20 mouse cellular contexts compared by ENCODE assay signal in the genomic region with DNA sequence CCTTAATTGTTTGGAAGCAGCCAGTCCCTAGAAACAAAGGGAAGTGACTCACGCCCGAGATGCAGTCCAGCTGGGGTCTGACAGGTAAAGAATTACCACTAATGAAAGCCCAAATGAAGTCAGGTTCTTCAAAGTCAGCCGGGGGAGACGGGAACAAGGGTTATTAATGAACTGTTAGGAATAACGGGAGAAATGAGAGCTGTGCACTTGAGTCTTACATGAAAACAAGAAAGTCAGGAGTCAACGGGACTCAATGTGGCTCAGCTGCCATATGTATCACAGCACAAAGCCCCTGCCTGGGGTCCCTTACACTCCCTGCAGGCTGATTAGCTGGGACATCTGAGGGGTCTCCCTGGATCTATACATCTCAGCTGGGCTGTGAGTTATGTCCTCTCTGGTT.
A peak's percentile ranks its signal among the peaks of the same experiment; 100 is the strongest.
DNase-seq lines count a peak whose midpoint lies in the region; ATAC-seq and TF ChIP-seq lines count a peak whose summit lies in the region.
"Had no signal": no experiment of that assay in that cellular context is flagged by ENCODE, and none has a peak within 500 bp of the region (broad histone marks: within the 10 kb centered on the region; RNA-seq: fewer than 3 reads in every experiment).

No protein-coding gene starts in this region.

- H3K9ac ChIP-seq in hindbrain, embryonic 11.5 days (ENCODE audit: low read depth, low read length) = no peak overlapping the region
- H3K9ac ChIP-seq in hindbrain, embryonic 16.5 days (ENCODE audit: low read depth, low read length) = no peak overlapping the region
- H3K9ac ChIP-seq in lung, embryonic 14.5 days = no peak overlapping the region
- H3K9ac ChIP-seq in lung, postnatal 0 days (replicated peaks; ENCODE audit: low read depth) = no peak overlapping the region
- H3K9ac ChIP-seq in limb, embryonic 11.5 days (ENCODE audit: low read length) = no peak overlapping the region
- H3K9ac ChIP-seq in forebrain, embryonic 15.5 days (replicated peaks) = no peak overlapping the region
- H3K9ac ChIP-seq in midbrain, embryonic 13.5 days (replicated peaks) = no peak overlapping the region
- H3K9ac ChIP-seq: embryonic facial prominence, embryonic 15.5 days; heart, embryonic 12.5 days; limb, embryonic 12.5 days; liver, embryonic 14.5 days had no signal

- H3K27ac ChIP-seq in hindbrain, embryonic 11.5 days (ENCODE audit: low read depth, low read length) = peak overlapping the region; percentile 33; the same call in 1 of the 2 replicates
- no peak overlapping the region for H3K27ac ChIP-seq in hindbrain, embryonic 16.5 days (ENCODE audit: low read depth, low read length)
- H3K27ac ChIP-seq in lung, embryonic 14.5 days (ENCODE audit: low read depth) = no peak overlapping the region
- no peak overlapping the region for H3K27ac ChIP-seq in lung, postnatal 0 days (ENCODE audit: low read length)
- H3K27ac ChIP-seq in limb, embryonic 11.5 days (replicated peaks; ENCODE audit: low read depth, low read length) = no peak overlapping the region
- H3K27ac ChIP-seq in forebrain, embryonic 15.5 days (replicated peaks) = no peak overlapping the region
- no peak overlapping the region for H3K27ac ChIP-seq in midbrain, embryonic 13.5 days
- H3K27ac ChIP-seq: embryonic facial prominence, embryonic 15.5 days; forebrain, embryonic 10.5 days; limb, embryonic 12.5 days; liver, embryonic 14.5 days had no signal

- no peaks in the 10 kb centered on the region for H3K4me1 ChIP-seq in hindbrain, embryonic 11.5 days (replicated peaks; ENCODE audit: control insufficient read depth, insufficient read depth, low read length)
- peaks cover 3% of the 10 kb centered on the region for H3K4me1 ChIP-seq in hindbrain, embryonic 16.5 days (ENCODE audit: control insufficient read depth, insufficient read depth, low read depth, low read length)
- H3K4me1 ChIP-seq in lung, embryonic 14.5 days (ENCODE audit: insufficient read depth) = peaks cover 7% of the 10 kb centered on the region
- H3K4me1 ChIP-seq in lung, postnatal 0 days (ENCODE audit: insufficient read depth, low read depth, low read length) = no peaks in the 10 kb centered on the region; the same call in 1 of the 2 replicates
- no peaks in the 10 kb centered on the region for H3K4me1 ChIP-seq in limb, embryonic 11.5 days (ENCODE audit: control insufficient read depth, insufficient read depth, low read length)
- no peaks in the 10 kb centered on the region for H3K4me1 ChIP-seq in forebrain, embryonic 15.5 days
- 0 out of 2 replicates have a peak, but pooled peaks cover 10% of the 10 kb centered on the region for H3K4me1 ChIP-seq in midbrain, embryonic 13.5 days (replicated peaks)
- H3K4me1 ChIP-seq: embryonic facial prominence, embryonic 15.5 days; heart, embryonic 12.5 days had no signal

- WGBS in hindbrain, embryonic 11.5 days = 22% methylated on average over 6 of the region's 6 CpGs
- WGBS in hindbrain, embryonic 16.5 days = 21% methylated on average over 6 of the region's 6 CpGs
- 8% methylated on average over 6 of the region's 6 CpGs for WGBS in lung, embryonic 14.5 days
- WGBS in lung, postnatal 0 days = 21% methylated on average over 6 of the region's 6 CpGs
- 13% methylated on average over 6 of the region's 6 CpGs for WGBS in limb, embryonic 11.5 days
- 27% methylated on average over 6 of the region's 6 CpGs for WGBS in forebrain, embryonic 15.5 days
- 51% methylated on average over 6 of the region's 6 CpGs for WGBS in midbrain, embryonic 13.5 days

- ATAC-seq in hindbrain, embryonic 11.5 days (ENCODE audit: low FRiP score) = peak; percentile 25; the same call in 1 of the 2 replicates
- no peak for ATAC-seq in hindbrain, embryonic 16.5 days
- peak; percentile 49; the same call in 1 of the 2 replicates for ATAC-seq in lung, embryonic 14.5 days (ENCODE audit: insufficient read depth)
- ATAC-seq in lung, postnatal 0 days = no peak
- no peak for ATAC-seq in limb, embryonic 11.5 days (ENCODE audit: insufficient number of reproducible peaks, low FRiP score, low TSS enrichment, low read depth)
- no peak for ATAC-seq in forebrain, embryonic 15.5 days (replicated peaks)
- ATAC-seq in midbrain, embryonic 13.5 days = no peak
- ATAC-seq: intestine, embryonic 16.5 days had no signal

- no peaks in the 10 kb centered on the region for H3K27me3 ChIP-seq in hindbrain, embryonic 11.5 days (ENCODE audit: control insufficient read depth, insufficient read depth, low read length)
- no peaks in the 10 kb centered on the region for H3K27me3 ChIP-seq in hindbrain, embryonic 16.5 days (replicated peaks; ENCODE audit: control insufficient read depth, insufficient read depth, low read length)
- no peaks in the 10 kb centered on the region for H3K27me3 ChIP-seq in lung, embryonic 14.5 days (ENCODE audit: insufficient read depth, low read length)
- H3K27me3 ChIP-seq in lung, postnatal 0 days (replicated peaks; ENCODE audit: insufficient read depth, low read length) = no peaks in the 10 kb centered on the region
- H3K27me3 ChIP-seq in limb, embryonic 11.5 days (ENCODE audit: control insufficient read depth, insufficient read depth, low read length) = no peaks in the 10 kb centered on the region
- no peaks in the 10 kb centered on the region for H3K27me3 ChIP-seq in forebrain, embryonic 15.5 days
- H3K27me3 ChIP-seq in midbrain, embryonic 13.5 days = no peaks in the 10 kb centered on the region
- H3K27me3 ChIP-seq: CH12.LX; embryonic facial prominence, embryonic 15.5 days; heart, embryonic 12.5 days; limb, embryonic 12.5 days had no signal

- no peak overlapping the region for H3K4me3 ChIP-seq in hindbrain, embryonic 11.5 days (ENCODE audit: low read depth, low read length)
- H3K4me3 ChIP-seq in hindbrain, embryonic 16.5 days (ENCODE audit: low read length) = no peak overlapping the region
- no peak overlapping the region for H3K4me3 ChIP-seq in lung, embryonic 14.5 days (ENCODE audit: low read depth, low read length)
- H3K4me3 ChIP-seq in lung, postnatal 0 days (ENCODE audit: low read depth, low read length) = no peak overlapping the region
- no peak overlapping the region for H3K4me3 ChIP-seq in limb, embryonic 11.5 days (ENCODE audit: low read depth, low read length)
- no peak overlapping the region for H3K4me3 ChIP-seq in forebrain, embryonic 15.5 days
- no peak overlapping the region for H3K4me3 ChIP-seq in midbrain, embryonic 13.5 days (replicated peaks)
- H3K4me3 ChIP-seq: embryonic facial prominence, embryonic 15.5 days; forebrain, embryonic 10.5 days; heart, embryonic 12.5 days; limb, embryonic 12.5 days had no signal

- no peak overlapping the region for H3K4me2 ChIP-seq in hindbrain, embryonic 11.5 days (replicated peaks; ENCODE audit: low read depth, low read length)
- H3K4me2 ChIP-seq in hindbrain, embryonic 16.5 days (ENCODE audit: low read length) = no peak overlapping the region
- H3K4me2 ChIP-seq in lung, embryonic 14.5 days = no peak overlapping the region
- no peak overlapping the region for H3K4me2 ChIP-seq in lung, postnatal 0 days (replicated peaks; ENCODE audit: low read depth, low read length)
- no peak overlapping the region for H3K4me2 ChIP-seq in limb, embryonic 11.5 days (ENCODE audit: low read depth, severe bottlenecking)
- H3K4me2 ChIP-seq in forebrain, embryonic 15.5 days (replicated peaks) = no peak overlapping the region
- H3K4me2 ChIP-seq in midbrain, embryonic 13.5 days (replicated peaks) = no peak overlapping the region
- H3K4me2 ChIP-seq: embryonic facial prominence, embryonic 15.5 days; heart, embryonic 12.5 days; limb, embryonic 12.5 days; midbrain, embryonic 11.5 days had no signal

- TF ChIP-seq CTCF in lung, embryonic 14.5 days (IDR thresholded peaks at IDR 0.05; ENCODE audit: low read depth) = no peak
- TF ChIP-seq CTCF in lung, postnatal 0 days (IDR thresholded peaks at IDR 0.05) = no peak

- no peak for TF ChIP-seq EP300 in lung, postnatal 0 days (IDR thresholded peaks at IDR 0.05)

- H3K36me3 ChIP-seq in hindbrain, embryonic 11.5 days (ENCODE audit: control insufficient read depth, insufficient read depth, low read length) = no peaks in the 10 kb centered on the region
- no peaks in the 10 kb centered on the region for H3K36me3 ChIP-seq in hindbrain, embryonic 16.5 days (ENCODE audit: control insufficient read depth, insufficient read depth, low read length)
- H3K36me3 ChIP-seq in lung, embryonic 14.5 days (ENCODE audit: insufficient read depth) = no peaks in the 10 kb centered on the region
- no peaks in the 10 kb centered on the region for H3K36me3 ChIP-seq in lung, postnatal 0 days (ENCODE audit: insufficient read depth, low read length)
- H3K36me3 ChIP-seq in limb, embryonic 11.5 days (ENCODE audit: control insufficient read depth, insufficient read depth, low read length) = no peaks in the 10 kb centered on the region
- no peaks in the 10 kb centered on the region for H3K36me3 ChIP-seq in forebrain, embryonic 15.5 days
- no peaks in the 10 kb centered on the region for H3K36me3 ChIP-seq in midbrain, embryonic 13.5 days
- H3K36me3 ChIP-seq: embryonic facial prominence, embryonic 15.5 days; forebrain, embryonic 10.5 days; heart, embryonic 12.5 days; limb, embryonic 12.5 days had no signal

- H3K9me3 ChIP-seq in hindbrain, embryonic 11.5 days (ENCODE audit: control insufficient read depth, low read length) = no peaks in the 10 kb centered on the region
- H3K9me3 ChIP-seq in hindbrain, embryonic 16.5 days (ENCODE audit: control insufficient read depth, low read length) = no peaks in the 10 kb centered on the region
- H3K9me3 ChIP-seq in lung, embryonic 14.5 days (ENCODE audit: low read depth, low read length) = no peaks in the 10 kb centered on the region
- H3K9me3 ChIP-seq in lung, postnatal 0 days (ENCODE audit: low read length) = no peaks in the 10 kb centered on the region
- H3K9me3 ChIP-seq in limb, embryonic 11.5 days (ENCODE audit: control insufficient read depth, low read length) = no peaks in the 10 kb centered on the region
- no peaks in the 10 kb centered on the region for H3K9me3 ChIP-seq in forebrain, embryonic 15.5 days
- no peaks in the 10 kb centered on the region for H3K9me3 ChIP-seq in midbrain, embryonic 13.5 days
- H3K9me3 ChIP-seq: embryonic facial prominence, embryonic 15.5 days; forebrain, embryonic 10.5 days; heart, embryonic 12.5 days; limb, embryonic 12.5 days had no signal

- peak; percentile 32 for DNase-seq in hindbrain, embryonic 11.5 days (ENCODE audit: low spot score)
- DNase-seq in lung, embryonic 14.5 days = peak; percentile 49
- DNase-seq in lung, postnatal 0 days (ENCODE audit: low spot score) = no peak
- DNase-seq in limb, embryonic 11.5 days (ENCODE audit: low spot score) = peak; percentile 31
- DNase-seq in cerebellum, adult 11 months = no peak
- DNase-seq: adrenal gland, adult 2 months; cerebellum, adult 11-12 months; lung, postnatal 14 days; thymus, postnatal 4 days had no signal

Comparison
In these comparisons a context has a peak if more than half of its experiments do, and no peak if none do; other contexts are left out.
1. ATAC-seq: peak in hindbrain, embryonic 11.5 days (single experiment) and lung, embryonic 14.5 days (single experiment); none in hindbrain, embryonic 16.5 days (single experiment), lung, postnatal 0 days (single experiment), limb, embryonic 11.5 days (single experiment), forebrain, embryonic 15.5 days (single experiment) and midbrain, embryonic 13.5 days (single experiment).
2. DNase-seq: peak in hindbrain, embryonic 11.5 days (single experiment), lung, embryonic 14.5 days (single experiment) and limb, embryonic 11.5 days (single experiment); none in lung, postnatal 0 days (single experiment) and cerebellum, adult 11 months (single experiment).